Mouse (Mus musculus): Measurements from ENCODE around the gene Surf2. TPM values are rescaled to one million over a fixed set of nuclear protein-coding genes. Genes with fewer than 3 reads are reported as not detected.
A peak's percentile ranks its signal among the peaks of the same experiment; 100 is the strongest.

Gene Surf2
- polyA plus RNA-seq, 1 experiment from 2014 or later = 58.5 TPM

DNA sequence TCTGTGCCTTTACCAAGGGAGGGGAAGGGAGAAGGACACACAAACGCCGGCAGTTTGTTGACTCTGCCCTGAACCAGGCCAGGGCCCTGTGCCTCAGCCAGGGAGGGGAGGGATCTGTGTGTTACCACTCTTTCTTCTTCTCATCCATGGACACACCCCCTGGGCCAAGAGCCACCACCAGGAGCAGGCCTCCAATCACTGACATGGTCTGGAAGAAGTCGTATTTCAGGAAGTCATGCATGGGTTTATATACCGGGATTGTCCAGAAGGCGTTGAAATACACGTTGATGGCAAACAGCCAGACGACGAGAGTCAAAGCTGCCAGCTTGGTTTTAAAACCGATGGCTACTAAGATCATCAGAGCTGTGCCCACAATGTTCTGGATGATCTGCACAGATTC is 5.6 kb downstream of the Surf2 start:
- Histone ChIP-seq H3K36me3 (replicated peaks) (peaks cover 97% of the 10 kb centered on the region), H3K9me3 (no peaks in the 10 kb centered on the region), H3K4me1 (peaks cover 13% of the 10 kb centered on the region), H3K27me3 (replicated peaks; ENCODE audit: low read depth, poor library complexity, severe bottlenecking) (no peaks in the 10 kb centered on the region), H3K27ac (replicated peaks) (no peak overlapping the region), H3K4me3 (no peak overlapping the region)
- WGBS = 84% methylated on average over 9 of the region's 9 CpGs
- no peak for DNase-seq (ENCODE audit: low spot score)

DNA sequence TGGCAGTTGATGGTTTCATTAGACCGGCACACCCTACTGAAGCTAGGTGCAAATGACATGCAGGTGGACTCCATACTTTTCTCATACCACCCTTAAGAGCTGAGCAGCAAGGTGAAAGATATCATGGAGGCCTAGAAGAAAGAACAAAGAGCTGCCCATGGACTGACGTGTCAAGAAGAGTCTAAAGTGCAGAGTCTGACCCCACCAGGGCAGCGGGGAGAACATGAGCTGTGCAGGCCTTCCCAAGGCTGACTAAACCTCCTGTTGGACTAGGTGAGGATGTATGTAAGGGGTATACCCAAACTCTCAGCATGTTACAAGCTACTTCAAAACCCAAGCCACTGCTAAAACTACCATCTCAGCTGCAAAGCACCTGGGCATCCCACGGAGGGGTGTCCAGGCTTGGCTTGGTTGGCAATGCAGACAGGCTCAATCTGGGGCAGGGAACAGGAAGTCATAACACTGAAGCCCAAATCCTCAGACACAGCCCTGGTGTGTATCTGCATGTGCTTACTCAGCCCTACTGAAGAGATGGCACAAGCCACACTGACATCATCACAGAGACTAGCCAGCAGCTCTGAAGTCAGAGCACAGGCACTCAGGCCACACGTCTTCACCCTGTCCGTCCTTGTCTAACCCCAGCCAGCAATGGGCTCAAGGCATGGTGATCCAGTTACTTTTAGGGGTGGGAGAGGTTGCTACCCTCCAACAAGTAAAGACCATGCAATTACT is 11.7 kb downstream of the Surf2 start:
- DNase-seq (ENCODE audit: low spot score) = no peak
- WGBS = 93% methylated on average over 6 of the region's 6 CpGs
- peaks cover 89% of the 10 kb centered on the region for H3K36me3 ChIP-seq (replicated peaks)

DNA sequence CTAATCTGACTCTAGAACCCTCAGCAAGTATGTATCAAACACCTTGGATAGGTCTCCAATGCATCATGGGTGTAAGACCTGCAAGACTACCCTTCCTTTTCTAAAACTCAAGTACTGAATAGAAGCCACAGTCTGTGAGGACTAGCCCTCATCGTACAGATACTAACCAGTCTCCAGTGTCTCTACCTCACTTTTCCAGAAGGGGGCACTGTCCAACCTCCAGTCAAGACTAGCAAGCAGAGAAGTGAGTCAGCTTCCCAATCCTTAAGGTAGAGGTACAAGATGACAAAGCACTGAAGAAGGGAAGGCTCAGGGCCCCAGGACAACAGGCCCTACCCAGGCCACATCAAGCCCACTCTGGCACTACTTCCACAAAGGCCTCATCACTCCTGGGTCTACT is 14.2 kb downstream of the Surf2 start:
- H3K4me1 ChIP-seq = peaks cover 31% of the 10 kb centered on the region
- peak; percentile 56 for DNase-seq (ENCODE audit: low spot score)
- peaks cover 64% of the 10 kb centered on the region for H3K36me3 ChIP-seq (replicated peaks)
- 45% methylated on average over 1 of the region's 1 CpGs for whole genome bisulfite sequencing
- no peaks in the 10 kb centered on the region for H3K9me3 ChIP-seq
- H3K27me3 ChIP-seq (replicated peaks; ENCODE audit: low read depth, poor library complexity, severe bottlenecking) = no peaks in the 10 kb centered on the region
- H3K27ac ChIP-seq (replicated peaks) = no peak overlapping the region
- H3K4me3 ChIP-seq = peak overlapping the region; percentile 14; the same call in 1 of the 2 replicates

More for the DNA sequence above, 11.7 kb downstream of the Surf2 start:
- Histone ChIP-seq H3K4me3 (no peak overlapping the region), H3K9me3 (no peaks in the 10 kb centered on the region), H3K27me3 (replicated peaks; ENCODE audit: low read depth, poor library complexity, severe bottlenecking) (no peaks in the 10 kb centered on the region), H3K4me1 (peaks cover 21% of the 10 kb centered on the region), H3K27ac (replicated peaks) (no peak overlapping the region)

DNA sequence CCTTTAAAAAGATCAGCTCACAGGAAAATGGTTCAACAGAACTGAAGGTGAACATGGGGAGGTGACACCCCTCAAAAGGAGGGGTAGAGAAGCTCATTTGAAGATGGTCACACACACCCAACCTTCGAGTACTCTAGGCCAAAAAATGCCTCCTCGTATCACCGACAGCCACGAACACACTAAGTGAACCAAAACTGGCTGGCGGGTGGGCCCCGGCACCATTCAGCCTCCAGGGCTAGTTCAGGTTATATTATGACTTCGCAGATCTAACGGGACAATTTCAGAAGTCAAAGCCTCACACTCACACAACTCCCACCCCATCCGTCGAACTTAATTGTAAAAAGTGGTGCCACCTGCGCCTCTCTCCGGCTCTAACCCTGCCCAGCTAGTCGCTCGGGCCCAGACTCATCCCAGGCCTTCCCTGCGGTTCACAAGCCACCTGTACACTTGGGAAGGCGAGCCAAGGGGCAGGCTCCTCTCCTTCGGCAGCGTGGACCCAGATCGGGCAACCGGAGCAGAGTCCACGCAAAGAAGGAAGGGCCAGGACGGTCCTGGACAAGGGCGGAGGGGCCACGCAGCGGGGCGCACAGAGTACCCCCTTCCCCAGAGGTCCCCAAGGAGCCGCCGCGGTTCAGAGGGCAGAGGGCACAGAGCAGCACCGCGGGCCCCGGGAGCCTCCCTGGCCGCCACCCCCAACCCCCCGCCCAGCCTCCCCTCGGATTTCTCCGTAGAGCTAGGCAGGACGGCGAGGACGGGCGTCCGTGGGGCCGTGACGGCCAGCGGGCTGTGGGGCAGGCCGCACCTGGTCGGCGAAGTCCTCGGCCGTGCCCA is 16.5 kb downstream of the Surf2 start:
- DNase-seq (ENCODE audit: low spot score) = no peak
- no peaks in the 10 kb centered on the region for H3K27me3 ChIP-seq (replicated peaks; ENCODE audit: low read depth, poor library complexity, severe bottlenecking)
- H3K4me3 ChIP-seq = peak overlapping the region; percentile 99
- WGBS = 3% methylated on average over 49 of the region's 49 CpGs
- peaks cover 31% of the 10 kb centered on the region for H3K4me1 ChIP-seq
- peaks cover 41% of the 10 kb centered on the region for H3K36me3 ChIP-seq (replicated peaks)
- peak overlapping the region; percentile 98 for H3K27ac ChIP-seq (replicated peaks)
- H3K9me3 ChIP-seq = no peaks in the 10 kb centered on the region

DNA sequence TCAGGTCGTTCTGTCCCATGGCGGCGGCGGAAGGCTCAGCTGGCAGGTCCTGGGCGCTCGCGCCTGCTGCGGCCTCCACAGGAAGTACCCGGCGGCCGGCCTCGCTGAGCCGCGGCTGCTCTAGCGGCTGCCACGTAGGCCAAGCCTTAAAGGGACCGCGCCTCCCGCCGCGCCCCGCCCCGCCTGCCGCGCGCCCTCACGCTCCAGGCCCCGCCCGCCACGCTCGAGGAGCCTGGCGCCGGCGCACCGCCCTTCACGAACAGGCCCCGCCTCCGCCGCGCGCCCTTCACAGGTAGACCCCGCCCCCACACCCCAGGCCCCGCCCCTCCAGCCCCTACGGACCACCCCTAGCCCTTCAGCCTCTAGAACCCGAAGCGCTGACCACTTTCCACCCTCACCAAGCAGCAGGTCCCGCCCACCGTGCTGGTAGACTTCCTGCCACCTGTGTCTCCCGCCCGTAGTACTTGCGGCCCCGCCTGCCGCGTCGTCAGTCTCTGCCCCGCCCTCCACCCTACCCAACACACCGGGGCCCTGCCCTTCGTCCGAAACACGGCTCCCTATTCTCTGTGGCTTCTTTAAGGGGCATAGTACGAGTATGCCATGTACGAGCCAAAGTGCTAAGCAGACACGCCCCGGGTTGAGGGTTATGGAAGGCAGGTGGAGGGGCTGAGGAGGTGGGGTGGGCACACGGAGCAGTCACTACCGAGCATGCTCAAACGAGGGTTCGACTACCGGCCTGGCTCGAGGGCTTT is 17.3 kb downstream of the Surf2 start, which contains the start of the genes Surf4 and Stkld1:
TSS of gene Surf4 (minus strand) at position 625 of the 752 bp plus-strand sequence.
TSS of gene Stkld1 (plus strand) at position 744 of the 752 bp plus-strand sequence.
- H3K4me3 ChIP-seq = peak within 1 kb of the TSS; percentile 99
- peak within 1 kb of the TSS; percentile 98 for H3K27ac ChIP-seq (replicated peaks)
- peak; percentile 98 for DNase-seq (ENCODE audit: low spot score)
- H3K9me3 ChIP-seq = no peaks in the 10 kb centered on the region
- H3K27me3 ChIP-seq (replicated peaks; ENCODE audit: low read depth, poor library complexity, severe bottlenecking) = no peaks in the 10 kb centered on the region
- peaks cover 31% of the 10 kb centered on the region for H3K4me1 ChIP-seq
- WGBS = under 1% methylated on average over 70 of the region's 70 CpGs
- H3K36me3 ChIP-seq (replicated peaks) = peaks cover 33% of the 10 kb centered on the region

DNA sequence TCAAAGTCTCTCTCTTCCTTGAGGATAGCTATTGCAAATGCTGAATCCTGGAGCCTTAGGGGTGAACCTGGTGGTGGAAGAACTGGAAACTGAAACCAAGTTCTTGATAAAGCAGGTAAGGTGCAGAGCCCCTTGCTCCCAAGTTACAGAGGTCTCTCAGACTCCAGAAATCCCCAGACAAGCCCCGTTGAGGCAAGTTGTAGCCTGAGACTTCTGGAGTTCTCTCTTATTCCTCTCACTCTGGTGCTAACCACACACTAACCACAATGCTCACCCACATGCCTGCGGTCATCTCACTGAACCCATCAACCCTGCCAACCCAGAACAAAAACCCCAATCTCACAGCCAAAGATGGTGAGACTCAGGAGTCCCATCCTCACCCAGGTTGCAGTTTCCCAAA is 19.1 kb downstream of the Surf2 start:
- Histone ChIP-seq H3K9me3 (no peaks in the 10 kb centered on the region), H3K4me3 (no peak overlapping the region), H3K36me3 (replicated peaks) (peaks cover 15% of the 10 kb centered on the region), H3K4me1 (peaks cover 31% of the 10 kb centered on the region), H3K27ac (replicated peaks) (no peak overlapping the region), H3K27me3 (replicated peaks; ENCODE audit: low read depth, poor library complexity, severe bottlenecking) (no peaks in the 10 kb centered on the region)
- WGBS = 90% methylated on average over 2 of the region's 2 CpGs
- DNase-seq (ENCODE audit: low spot score) = no peak

DNA sequence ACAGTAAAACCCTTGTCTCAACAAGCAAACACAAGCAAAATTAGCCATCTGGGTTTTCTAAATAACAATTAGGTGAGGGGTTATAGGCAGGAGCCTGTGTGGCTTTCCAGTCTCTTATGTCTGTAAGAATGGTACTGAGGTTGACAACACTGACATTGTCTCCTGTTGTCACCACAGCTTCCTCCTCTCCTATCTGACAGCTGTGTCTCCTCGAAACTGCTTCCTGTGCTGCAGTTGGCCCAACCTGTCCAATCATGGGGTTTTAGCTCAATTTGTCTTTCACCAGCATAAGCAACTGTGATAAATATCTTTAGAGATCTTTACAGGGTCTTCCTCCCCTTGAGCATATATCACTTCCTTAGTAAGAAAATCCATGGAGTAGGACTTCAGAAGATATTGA is 20.3 kb downstream of the Surf2 start:
- no peak overlapping the region for H3K27ac ChIP-seq (replicated peaks)

DNA sequence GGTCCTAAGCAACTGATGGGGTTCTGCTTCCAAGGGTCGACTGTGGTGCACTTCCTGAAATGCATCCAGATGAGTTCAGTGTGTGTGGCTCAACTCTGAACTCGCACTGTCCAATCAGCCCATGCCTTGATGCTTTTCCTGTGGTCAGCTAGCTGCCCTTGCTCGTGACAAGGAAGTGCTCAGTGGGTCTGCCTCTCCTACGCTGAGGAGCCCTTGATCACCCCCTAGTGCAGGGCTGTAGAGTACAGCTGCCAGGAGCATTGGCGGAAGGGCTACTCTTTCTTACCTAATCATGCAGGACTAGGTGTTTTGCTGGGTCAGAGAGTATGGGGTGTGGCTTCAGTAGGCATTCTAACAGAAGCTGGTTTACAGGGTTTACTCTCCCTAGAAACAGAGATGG is 25.4 kb downstream of the Surf2 start:
- Histone ChIP-seq H3K4me1 (no peaks in the 10 kb centered on the region), H3K27ac (replicated peaks) (no peak overlapping the region), H3K27me3 (replicated peaks; ENCODE audit: low read depth, poor library complexity, severe bottlenecking) (no peaks in the 10 kb centered on the region), H3K9me3 (no peaks in the 10 kb centered on the region), H3K36me3 (replicated peaks) (peaks cover 2% of the 10 kb centered on the region; the same call in 1 of the 2 replicates), H3K4me3 (no peak overlapping the region)
- DNase-seq (ENCODE audit: low spot score) = no peak
- WGBS = 51% methylated on average over 5 of the region's 5 CpGs

More for the DNA sequence above, 20.3 kb downstream of the Surf2 start:
- peaks cover 4% of the 10 kb centered on the region for H3K36me3 ChIP-seq (replicated peaks)
- H3K9me3 ChIP-seq = no peaks in the 10 kb centered on the region
- no peak for DNase-seq (ENCODE audit: low spot score)
- peaks cover 21% of the 10 kb centered on the region for H3K4me1 ChIP-seq
- no peaks in the 10 kb centered on the region for H3K27me3 ChIP-seq (replicated peaks; ENCODE audit: low read depth, poor library complexity, severe bottlenecking)
- 71% methylated on average over 1 of the region's 1 CpGs for WGBS
- no peak overlapping the region for H3K4me3 ChIP-seq

DNA sequence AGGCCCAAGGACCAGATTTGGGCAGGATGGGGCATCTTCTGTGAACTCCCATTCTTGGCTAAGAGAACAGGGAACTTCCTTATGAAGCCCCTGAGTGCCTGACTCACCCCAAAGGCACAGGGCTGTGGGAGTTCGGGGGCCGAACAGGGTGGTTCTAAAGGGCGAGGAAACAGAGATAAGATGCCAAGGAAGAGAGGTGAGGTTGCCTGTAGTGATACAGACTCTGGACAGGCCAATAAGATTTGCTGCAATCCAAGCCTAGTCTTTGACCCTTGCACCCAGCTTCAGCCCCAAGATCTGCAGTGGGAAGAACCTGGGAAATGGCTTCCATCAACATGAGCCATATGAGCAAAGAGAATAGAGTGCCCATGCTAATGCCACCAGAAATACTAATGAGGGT is 27.1 kb downstream of the Surf2 start:
- 82% methylated on average over 3 of the region's 3 CpGs for WGBS
- no peak for DNase-seq (ENCODE audit: low spot score)

DNA sequence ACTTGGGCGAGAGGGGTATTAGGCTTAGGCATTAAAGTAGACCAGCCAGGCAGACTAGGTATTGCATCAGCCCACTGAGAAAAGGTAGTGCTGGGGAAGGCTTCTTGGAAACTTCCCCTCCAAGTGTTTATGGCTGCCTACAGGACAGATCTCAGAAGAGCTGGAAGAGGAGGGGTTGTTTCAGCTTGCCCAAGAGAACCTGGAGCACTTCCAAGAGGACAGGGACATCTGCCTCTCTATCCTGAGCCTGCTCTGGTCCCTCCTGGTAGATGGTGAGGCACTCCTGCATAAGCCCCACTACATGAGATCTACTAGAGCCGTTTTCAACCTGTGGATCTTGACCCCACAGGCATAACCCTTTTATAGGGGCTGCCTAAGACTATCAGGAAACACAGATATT is 34.2 kb downstream of the Surf2 start:
- Histone ChIP-seq H3K27ac (replicated peaks) (no peak overlapping the region), H3K9me3 (no peaks in the 10 kb centered on the region), H3K27me3 (replicated peaks; ENCODE audit: low read depth, poor library complexity, severe bottlenecking) (no peaks in the 10 kb centered on the region), H3K4me1 (no peaks in the 10 kb centered on the region), H3K36me3 (replicated peaks) (peaks cover 88% of the 10 kb centered on the region), H3K4me3 (no peak overlapping the region)
- WGBS = 88% methylated on average over 2 of the region's 2 CpGs
- no peak for DNase-seq (ENCODE audit: low spot score)

More for the DNA sequence above, 27.1 kb downstream of the Surf2 start:
- H3K9me3 ChIP-seq = no peaks in the 10 kb centered on the region
- H3K27ac ChIP-seq (replicated peaks) = no peak overlapping the region
- H3K36me3 ChIP-seq (replicated peaks) = peaks cover 16% of the 10 kb centered on the region; the same call in 1 of the 2 replicates
- no peaks in the 10 kb centered on the region for H3K27me3 ChIP-seq (replicated peaks; ENCODE audit: low read depth, poor library complexity, severe bottlenecking)
- H3K4me3 ChIP-seq = no peak overlapping the region
- H3K4me1 ChIP-seq = no peaks in the 10 kb centered on the region

DNA sequence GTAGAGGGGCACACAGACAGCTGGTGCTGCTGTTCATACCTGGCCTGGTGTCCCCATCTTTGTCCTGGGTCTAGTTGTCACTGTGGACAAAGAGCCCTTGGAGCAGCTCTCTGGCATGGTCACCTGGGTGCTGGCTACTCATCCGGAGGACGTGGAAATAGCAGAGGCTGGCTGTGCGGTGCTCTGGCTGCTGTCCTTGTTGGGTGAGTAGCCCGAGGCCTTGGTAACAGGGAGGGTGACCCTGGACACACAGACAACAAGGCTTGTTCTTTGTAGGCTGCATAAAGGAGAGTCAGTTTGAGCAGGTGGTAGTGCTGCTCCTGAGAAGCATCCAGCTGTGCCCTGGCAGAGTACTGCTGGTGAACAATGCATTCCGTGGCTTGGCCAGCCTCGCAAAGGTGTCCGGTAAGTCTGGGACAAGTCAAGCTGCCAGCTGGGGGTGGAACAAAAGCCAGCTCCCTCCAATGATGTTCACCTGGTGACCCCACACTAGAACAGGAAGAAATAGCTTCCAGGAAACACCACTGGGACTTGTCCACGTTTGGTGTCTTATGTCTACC is 35.3 kb downstream of the Surf2 start:
- Histone ChIP-seq H3K27me3 (replicated peaks; ENCODE audit: low read depth, poor library complexity, severe bottlenecking) (no peaks in the 10 kb centered on the region), H3K4me1 (no peaks in the 10 kb centered on the region), H3K36me3 (replicated peaks) (peaks cover 98% of the 10 kb centered on the region), H3K9me3 (no peaks in the 10 kb centered on the region), H3K27ac (replicated peaks) (no peak overlapping the region), H3K4me3 (no peak overlapping the region)
- no peak for DNase-seq (ENCODE audit: low spot score)
- WGBS = 88% methylated on average over 8 of the region's 8 CpGs

DNA sequence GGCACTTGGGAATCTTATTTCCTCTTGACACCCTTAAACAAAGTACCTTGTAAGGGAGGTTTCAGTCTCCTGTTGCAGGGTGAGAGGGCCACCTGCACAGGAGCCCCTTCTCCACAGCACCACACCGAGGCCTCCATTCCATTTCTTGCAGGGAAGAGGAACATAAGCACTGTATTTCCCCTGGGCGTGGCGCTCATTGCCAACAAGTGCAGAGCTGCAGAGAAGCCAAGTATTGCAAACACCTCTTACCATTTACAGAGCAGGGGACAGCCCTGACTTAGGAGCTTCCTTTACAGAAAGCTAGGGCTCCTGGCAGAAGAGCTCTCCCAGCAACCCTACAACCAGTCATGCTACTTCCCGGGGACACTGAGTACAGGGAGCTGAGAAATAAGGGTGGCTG is 36.0 kb downstream of the Surf2 start:
- Histone ChIP-seq H3K27ac (replicated peaks) (no peak overlapping the region), H3K4me3 (no peak overlapping the region), H3K36me3 (replicated peaks) (peaks cover 98% of the 10 kb centered on the region), H3K27me3 (replicated peaks; ENCODE audit: low read depth, poor library complexity, severe bottlenecking) (no peaks in the 10 kb centered on the region), H3K4me1 (no peaks in the 10 kb centered on the region), H3K9me3 (no peaks in the 10 kb centered on the region)
- WGBS = 95% methylated on average over 4 of the region's 4 CpGs
- DNase-seq (ENCODE audit: low spot score) = no peak

All from embryonic facial prominence, embryonic 10.5 days (tissue).